Mouse (Mus musculus) layer of hippocampus, postnatal 25 days (tissue): ENCODE data around the gene Uggt2. TPM values are rescaled to one million over a fixed set of nuclear protein-coding genes. Genes with fewer than 3 reads are reported as not detected.
"Not testable (repeated sequence)": the region's sequence is repeated elsewhere in the genome, so short reads cannot be mapped to it uniquely, and the experiment has no call there.

Source experiments
- DNase-seq, 2 experiments: peaks; one replicate each; pipeline ENCODE4 v3.0.0; 2022; ENCODE audit warnings: mixed read lengths in 2 of 2, low spot score in 1 of 2; ENCODE audit errors: extremely low spot score in 1 of 2
- total RNA-seq, 2 experiments: library from RNA; stranded (reverse); gene quantifications; 2 replicates each; pipeline ENCODE4 v1.2.3; 2021

Uggt2 gene
- total RNA-seq, 2 experiments from 2014 or later = 23.4 to 31.9 TPM

GRCm38 (mm10) chr14:118983396-118983795, 115.8 kb downstream of the Uggt2 start:
- DNase-seq = no peak

GRCm38 (mm10) chr14:118982429-118983045, 116.7 kb downstream of the Uggt2 start:
- not testable (repeated sequence) for DNase-seq

GRCm38 (mm10) chr14:118981711-118982428, 117.4 kb downstream of the Uggt2 start:
- not testable (repeated sequence) for DNase-seq

- DNase-seq = no peak
Measured at GRCm38 (mm10) chr14:118980890-118981289, 118.3 kb downstream of the Uggt2 start.

- no peak for DNase-seq
Measured at GRCm38 (mm10) chr14:118980358-118980757, 118.9 kb downstream of the Uggt2 start.

- no peak for DNase-seq
Measured at GRCm38 (mm10) chr14:118979571-118980325, 119.5 kb downstream of the Uggt2 start.

GRCm38 (mm10) chr14:118977136-118977816, 122.0 kb downstream of the Uggt2 start:
- DNase-seq = no peak

GRCm38 (mm10) chr14:118972268-118972667, 127.0 kb downstream of the Uggt2 start:
- DNase-seq = no peak

GRCm38 (mm10) chr14:118967646-118968045, 131.6 kb downstream of the Uggt2 start:
- DNase-seq = no peak

- no peak for DNase-seq
Measured at GRCm38 (mm10) chr14:118965356-118966000, 133.8 kb downstream of the Uggt2 start.

GRCm38 (mm10) chr14:118958010-118958409, 141.2 kb downstream of the Uggt2 start:
- no peak for DNase-seq

- peak in 1 of 2 experiments; percentile 33 for DNase-seq
Measured at GRCm38 (mm10) chr14:118951912-118952583, 147.2 kb downstream of the Uggt2 start.

- DNase-seq = no peak
Measured at GRCm38 (mm10) chr14:118948841-118949240, 150.4 kb downstream of the Uggt2 start.

- no peak for DNase-seq
Measured at GRCm38 (mm10) chr14:118944702-118945101, 154.5 kb downstream of the Uggt2 start.

GRCm38 (mm10) chr14:118942076-118942475, 157.2 kb downstream of the Uggt2 start:
- no peak for DNase-seq

GRCm38 (mm10) chr14:118940796-118941495, 158.3 kb downstream of the Uggt2 start:
- DNase-seq = no peak

- DNase-seq = no peak
Measured at GRCm38 (mm10) chr14:118938551-118938950, 160.7 kb downstream of the Uggt2 start.

- DNase-seq = peak; percentile 97 to 98
Measured at GRCm38 (mm10) chr14:118937533-118938492, 161.4 kb downstream of the Uggt2 start, which contains the start of gene Dnajc3. Dnajc3 (plus strand) TSS chr14:118937976.
